8 mouse cellular contexts compared by ENCODE assay signal in genomic region chr14:49172582-49172988, GRCm38 (mm10). TPM values are rescaled to one million over a fixed set of nuclear protein-coding genes. Genes with fewer than 3 reads are reported as not detected.
DNase-seq lines count a peak whose midpoint lies in the region; ATAC-seq lines count a peak whose summit lies in the region.

No protein-coding gene starts in this region.

- H3K4me1 ChIP-seq in megakaryocyte, embryonic 14.5 days: peaks cover 34% of the 10 kb centered on the region

- intact Hi-C loops in left cerebral cortex, postnatal 25 days (cut with DNase I): loop anchor here (1.0 kb wide), 1 partner anchor 106 kb away; the partner anchor contains the start of genes Ap5m1 and Exoc5

- H3K27me3 ChIP-seq in megakaryocyte, embryonic 14.5 days (replicated peaks): no peaks in the 10 kb centered on the region

- peak; percentile 84 for ATAC-seq in frontal cortex, adult (ENCODE audit: low TSS enrichment)

- peak; percentile 65 for DNase-seq in T-cell, adult 2 months (ENCODE audit: low spot score)
- peak; percentile 26 for DNase-seq in cerebellum, adult 9-10 months
- peak; percentile 75 for DNase-seq in induced T-regulatory cell, adult 2 months (ENCODE audit: low read depth)
- peak; percentile 55 to 57 for DNase-seq in left cerebral cortex, postnatal 25 days (ENCODE audit: low spot score in 2 of 2)
- DNase-seq in right cerebral cortex, postnatal 10 days (ENCODE audit: low spot score in 2 of 2): peak; percentile 53 to 66
- DNase-seq in yolk sac, embryonic 10.5 days (ENCODE audit: low spot score): peak; percentile 71

- H3K4me3 ChIP-seq in megakaryocyte, embryonic 14.5 days (replicated peaks): peak overlapping the region; percentile 98

- H3K9me3 ChIP-seq in megakaryocyte, embryonic 14.5 days: no peaks in the 10 kb centered on the region

- H3K36me3 ChIP-seq in megakaryocyte, embryonic 14.5 days (replicated peaks; ENCODE audit: low read length): peaks cover 19% of the 10 kb centered on the region

RNA-seq across cellular contexts. Expression of gene Naa30, which starts 0.6 kb away (rescaled TPM):
- 10 to 100 TPM; 34.2 TPM for total RNA-seq in left cerebral cortex, postnatal 25 days (2021)
- polyA plus RNA-seq in megakaryocyte, embryonic 14.5 days (2012; ENCODE audit: insufficient read depth, low replicate concordance): 2.4 and 3.1 TPM in 2 replicates

Comparison
In these comparisons a context has a peak if more than half of its experiments do, and no peak if none do; other contexts are left out.
1. Peak in every context shown above with its lines: DNase-seq, ATAC-seq and H3K4me3 ChIP-seq.